Mouse (Mus musculus): ENCODE results near the gene Meaf6.

Gene Meaf6

GRCm38 (mm10) chr4:125084403-125085345, at the start of gene Meaf6:
Gene Meaf6 (plus strand): TSS chr4:125085134.
- peak; percentile 93 for DNase-seq

- DNase-seq: no peak
Measured at GRCm38 (mm10) chr4:125044454-125044853, 40.5 kb upstream of the Meaf6 start.

- DNase-seq: no peak
Measured at GRCm38 (mm10) chr4:125055385-125055784, 29.5 kb upstream of the Meaf6 start.

- DNase-seq: peak; percentile 18
Measured at GRCm38 (mm10) chr4:125056476-125056875, 28.5 kb upstream of the Meaf6 start.

GRCm38 (mm10) chr4:125057273-125057672, 27.7 kb upstream of the Meaf6 start:
- no peak for DNase-seq

GRCm38 (mm10) chr4:125058033-125058432, 26.9 kb upstream of the Meaf6 start:
- no peak for DNase-seq

- peak; percentile 86 for DNase-seq
Measured at GRCm38 (mm10) chr4:125059025-125059424, 25.9 kb upstream of the Meaf6 start.

- no peak for DNase-seq
Measured at GRCm38 (mm10) chr4:125063829-125064228, 21.1 kb upstream of the Meaf6 start.

GRCm38 (mm10) chr4:125065517-125066307, 19.2 kb upstream of the Meaf6 start, which contains the start of gene Dnali1:
Gene Dnali1 (minus strand): TSS chr4:125065703.
- peak; percentile 85 for DNase-seq

- peak; percentile 98 for DNase-seq
Measured at GRCm38 (mm10) chr4:125066490-125067370, 18.2 kb upstream of the Meaf6 start, which contains the start of gene Snip1. Gene Snip1 (plus strand): TSS chr4:125066672.

GRCm38 (mm10) chr4:125077700-125078099, 7.2 kb upstream of the Meaf6 start:
- DNase-seq: no peak

- DNase-seq: no peak
Measured at GRCm38 (mm10) chr4:125078698-125079097, 6.2 kb upstream of the Meaf6 start.

GRCm38 (mm10) chr4:125085346-125085841, 460 bp downstream of the Meaf6 start:
- peak; percentile 87 for DNase-seq

GRCm38 (mm10) chr4:125093031-125093430, 8.1 kb downstream of the Meaf6 start:
- DNase-seq: no peak

GRCm38 (mm10) chr4:125096066-125096465, 11.1 kb downstream of the Meaf6 start:
- DNase-seq: no peak

GRCm38 (mm10) chr4:125097412-125097811, 12.5 kb downstream of the Meaf6 start:
- DNase-seq: no peak

GRCm38 (mm10) chr4:125099458-125099857, 14.5 kb downstream of the Meaf6 start:
- peak; percentile 82 for DNase-seq

- DNase-seq: no peak
Measured at GRCm38 (mm10) chr4:125101334-125101733, 16.4 kb downstream of the Meaf6 start.

GRCm38 (mm10) chr4:125105354-125105753, 20.4 kb downstream of the Meaf6 start:
- DNase-seq: no peak

GRCm38 (mm10) chr4:125114638-125115037, 29.7 kb downstream of the Meaf6 start:
- DNase-seq: peak; percentile 80

- DNase-seq: no peak
Measured at GRCm38 (mm10) chr4:125115081-125115480, 30.1 kb downstream of the Meaf6 start.

GRCm38 (mm10) chr4:125115710-125116089, 30.8 kb downstream of the Meaf6 start:
- DNase-seq: peak; percentile 32
